Mouse (Mus musculus) lung, embryonic 14.5 days (tissue): ENCODE results near the gene Tnip1. TPM values are rescaled to one million over a fixed set of nuclear protein-coding genes. Genes with fewer than 3 reads are reported as not detected.

Experiments
- ATAC-seq: fragments of 200-750 bp; cut with Nextera tagmentation; 2 replicates; pipeline ENCODE4 v1.8.0; 2017; ENCODE audit warnings: mild to moderate bottlenecking, moderate TSS enrichment, moderate library complexity; ENCODE audit not compliant: insufficient read depth
- DNase-seq: peaks from one replicate; pipeline ENCODE4 v3.0.0-alpha.2; 2015
- H3K27ac ChIP-seq: fragments of 300-500 bp; sonication (generic); 2 replicates; pipeline ENCODE4 v1.5.1; 2014; ENCODE audit warnings: low read depth, mild to moderate bottlenecking, moderate library complexity
- H3K27me3 ChIP-seq: fragments of 300-500 bp; sonication (generic); 2 replicates; pipeline ENCODE4 v1.6.1; 2014; ENCODE audit warnings: low read length, control low read depth; ENCODE audit not compliant: insufficient read depth
- H3K36me3 ChIP-seq: fragments of 300-500 bp; sonication (generic); 2 replicates; pipeline ENCODE4 v1.6.1; 2014; ENCODE audit warnings: control low read depth; ENCODE audit not compliant: insufficient read depth
- H3K4me1 ChIP-seq: fragments of 300-500 bp; sonication (generic); 2 replicates; pipeline ENCODE4 v1.6.1; 2014; ENCODE audit warnings: antibody characterized with exemption, control low read depth; ENCODE audit not compliant: insufficient read depth
- H3K4me2 ChIP-seq: fragments of 300-500 bp; sonication (generic); 2 replicates; pipeline ENCODE4 v1.6.1; 2014; ENCODE audit warnings: mild to moderate bottlenecking
- H3K4me3 ChIP-seq: fragments of 300-500 bp; sonication (generic); 2 replicates; pipeline ENCODE4 v1.5.1; 2014; ENCODE audit warnings: low read depth, low read length
- H3K9ac ChIP-seq: fragments of 300-500 bp; sonication (generic); 2 replicates; pipeline ENCODE4 v1.6.1; 2014
- H3K9me3 ChIP-seq: fragments of 300-500 bp; sonication (generic); 2 replicates; pipeline ENCODE4 v1.6.1; 2016; ENCODE audit warnings: low read depth, low read length, control low read depth
- CTCF ChIP-seq: IDR thresholded peaks from 2 replicates; pipeline ENCODE4 v1.5.1; 2016; ENCODE audit warnings: antibody characterized with exemption, low read depth
- WGBS: fragments of 180-500 bp; shearing (Covaris S2); extraction: QIAGEN DNeasy Blood & Tissue Kit; methylation state at CpG from one replicate; pipeline ENCODE4 v1.1.7; 2014; 5-methylcytosine and 5-hydroxymethylcytosine counted together
- polyA plus RNA-seq: library from polyadenylated mRNA; unstranded; fragments of >200 nt; fragmentation: Nextera tagmentation; extraction: Ambion mirVana; gene quantifications from 2 replicates; pipeline ENCODE4 v1.2.1, GENCODE M21; 2014

The Tnip1 gene
- polyA plus RNA-seq, 1 experiment from 2014 or later, result 14.3 TPM

- TF ChIP-seq CTCF, result no peak
- Histone ChIP-seq H3K4me3 (no peak overlapping the region), H3K36me3 (peaks cover 2% of the 10 kb centered on the region; the same call in 1 of the 2 replicates), H3K27ac (no peak overlapping the region), H3K9me3 (no peaks in the 10 kb centered on the region), H3K9ac (no peak overlapping the region), H3K4me2 (no peak overlapping the region), H3K27me3 (no peaks in the 10 kb centered on the region), H3K4me1 (peaks cover 5% of the 10 kb centered on the region; the same call in 1 of the 2 replicates)
- DNase-seq (no peak), ATAC-seq (no peak)
- WGBS, result 57% methylated on average over 5 of the region's 6 CpGs
Measured at GRCm38 (mm10) chr11:54972789-54973188, 10.1 kb upstream of the Tnip1 start.

DNA sequence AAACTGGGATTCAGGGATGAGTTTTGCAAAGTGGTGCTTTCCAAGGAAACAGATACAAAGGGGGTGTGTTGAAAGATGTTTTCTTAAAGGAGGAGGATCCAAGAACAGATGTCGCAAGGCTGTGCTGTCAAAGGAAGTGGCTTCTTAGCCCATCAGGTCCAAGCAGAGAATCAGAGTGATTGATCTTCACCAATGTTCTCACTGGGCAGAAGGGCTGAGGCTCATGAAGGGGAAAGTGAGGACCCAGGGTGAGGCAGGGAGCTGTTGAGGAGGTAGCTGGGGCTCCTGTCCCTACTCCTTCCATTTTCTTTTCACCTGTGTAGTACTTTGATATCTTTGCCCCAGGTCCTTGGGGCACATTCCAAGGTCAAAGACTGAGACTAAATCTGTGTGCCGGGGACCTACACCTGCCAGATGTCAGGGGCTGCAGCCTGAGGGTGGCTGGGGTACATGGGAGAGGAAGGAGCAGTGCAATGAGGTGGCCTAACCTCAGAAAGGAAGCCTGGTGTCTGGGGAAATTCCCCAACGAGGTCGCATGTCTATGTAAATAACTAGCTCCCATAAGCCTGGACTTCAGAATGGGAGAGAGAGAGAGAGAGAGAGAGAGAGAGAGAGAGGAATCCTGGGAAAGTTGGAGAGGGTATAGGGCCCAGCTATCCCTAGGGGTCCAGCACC lies 9.5 kb upstream of the Tnip1 start:
- H3K4me2 ChIP-seq, result no peak overlapping the region
- H3K9me3 ChIP-seq, result no peaks in the 10 kb centered on the region
- ATAC-seq, result no peak
- H3K4me3 ChIP-seq, result no peak overlapping the region
- H3K4me1 ChIP-seq, result peaks cover 5% of the 10 kb centered on the region; the same call in 1 of the 2 replicates
- DNase-seq, result no peak
- H3K36me3 ChIP-seq, result no peaks in the 10 kb centered on the region
- WGBS, result 42% methylated on average over 4 of the region's 4 CpGs
- no peak for TF ChIP-seq CTCF
- H3K9ac ChIP-seq, result no peak overlapping the region
- no peak overlapping the region for H3K27ac ChIP-seq
- no peaks in the 10 kb centered on the region for H3K27me3 ChIP-seq

- DNase-seq (no peak), ATAC-seq (no peak)
- WGBS, result 59% methylated on average over 8 of the region's 8 CpGs
- Histone ChIP-seq H3K4me3 (no peak overlapping the region), H3K9me3 (no peaks in the 10 kb centered on the region), H3K27ac (no peak overlapping the region), H3K4me1 (peaks cover 5% of the 10 kb centered on the region; the same call in 1 of the 2 replicates), H3K27me3 (no peaks in the 10 kb centered on the region), H3K4me2 (no peak overlapping the region), H3K9ac (no peak overlapping the region), H3K36me3 (no peaks in the 10 kb centered on the region)
- TF ChIP-seq CTCF, result no peak
Measured at GRCm38 (mm10) chr11:54971365-54972048, 8.8 kb upstream of the Tnip1 start.

- H3K9ac ChIP-seq, result no peak overlapping the region
- H3K27ac ChIP-seq, result no peak overlapping the region
- no peaks in the 10 kb centered on the region for H3K36me3 ChIP-seq
- no peak overlapping the region for H3K4me2 ChIP-seq
- ATAC-seq (no peak), DNase-seq (no peak)
- 74% methylated on average over 6 of the region's 6 CpGs for WGBS
- H3K9me3 ChIP-seq, result no peaks in the 10 kb centered on the region
- no peak overlapping the region for H3K4me3 ChIP-seq
- H3K27me3 ChIP-seq, result no peaks in the 10 kb centered on the region
- H3K4me1 ChIP-seq, result no peaks in the 10 kb centered on the region; the same call in 1 of the 2 replicates
- no peak for TF ChIP-seq CTCF
Measured at GRCm38 (mm10) chr11:54965234-54965633, 2.5 kb upstream of the Tnip1 start.

DNA sequence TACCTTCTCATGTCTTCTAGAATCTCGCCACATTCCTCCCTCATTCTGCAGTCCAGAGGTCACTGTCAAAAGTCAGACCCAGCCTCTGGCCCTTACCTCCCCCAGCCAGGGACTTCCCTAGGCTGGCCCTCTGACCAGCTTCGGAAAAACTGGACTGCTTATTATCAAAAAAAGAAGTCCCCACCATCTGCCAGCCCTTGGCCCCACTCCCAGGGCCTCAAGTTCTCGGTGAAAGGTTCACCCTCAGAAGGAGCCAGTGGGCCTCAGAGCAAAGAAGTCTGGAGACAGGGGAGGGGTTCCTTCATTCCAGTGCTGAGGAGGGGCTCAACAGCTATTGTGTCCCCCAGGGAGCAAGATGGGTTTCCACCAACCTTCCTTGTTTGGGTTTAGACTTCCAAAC lies 796 bp downstream of the Tnip1 start:
- no peak for TF ChIP-seq CTCF
- H3K27ac ChIP-seq, result no peak overlapping the region
- WGBS, result 40% methylated on average over 3 of the region's 3 CpGs
- H3K4me3 ChIP-seq, result no peak overlapping the region
- no peaks in the 10 kb centered on the region for H3K9me3 ChIP-seq
- H3K36me3 ChIP-seq, result no peaks in the 10 kb centered on the region
- no peak for ATAC-seq
- no peak overlapping the region for H3K9ac ChIP-seq
- no peak for DNase-seq
- H3K4me1 ChIP-seq, result no peaks in the 10 kb centered on the region; the same call in 1 of the 2 replicates
- H3K4me2 ChIP-seq, result no peak overlapping the region; the same call in 1 of the 2 replicates
- no peaks in the 10 kb centered on the region for H3K27me3 ChIP-seq

GRCm38 (mm10) chr11:54961164-54961850 lies 1.4 kb downstream of the Tnip1 start:
- H3K9ac ChIP-seq, result no peak overlapping the region

GRCm38 (mm10) chr11:54960251-54960650 lies 2.5 kb downstream of the Tnip1 start:
- Histone ChIP-seq H3K36me3 (no peaks in the 10 kb centered on the region), H3K4me2 (no peak overlapping the region), H3K27me3 (no peaks in the 10 kb centered on the region), H3K9me3 (no peaks in the 10 kb centered on the region), H3K9ac (no peak overlapping the region), H3K4me1 (no peaks in the 10 kb centered on the region; the same call in 1 of the 2 replicates), H3K4me3 (no peak overlapping the region), H3K27ac (no peak overlapping the region)
- DNase-seq (no peak), ATAC-seq (no peak)
- 64% methylated on average over 6 of the region's 6 CpGs for WGBS
- no peak for TF ChIP-seq CTCF

More at GRCm38 (mm10) chr11:54961164-54961850, 1.4 kb downstream of the Tnip1 start:
- no peak overlapping the region for H3K27ac ChIP-seq
- 55% methylated on average over 6 of the region's 6 CpGs for WGBS
- no peaks in the 10 kb centered on the region for H3K36me3 ChIP-seq
- ATAC-seq, result no peak
- H3K9me3 ChIP-seq, result no peaks in the 10 kb centered on the region
- H3K4me1 ChIP-seq, result no peaks in the 10 kb centered on the region; the same call in 1 of the 2 replicates
- no peak for TF ChIP-seq CTCF
- H3K4me3 ChIP-seq, result no peak overlapping the region
- no peaks in the 10 kb centered on the region for H3K27me3 ChIP-seq
- DNase-seq, result no peak
- no peak overlapping the region for H3K4me2 ChIP-seq
